Mouse (Mus musculus): Measurements from ENCODE around the gene Bnc2. TPM values are rescaled to one million over a fixed set of nuclear protein-coding genes. Genes with fewer than 3 reads are reported as not detected.

Gene Bnc2
- polyA plus RNA-seq, 1 experiment from 2014 or later = 14.0 TPM

DNA sequence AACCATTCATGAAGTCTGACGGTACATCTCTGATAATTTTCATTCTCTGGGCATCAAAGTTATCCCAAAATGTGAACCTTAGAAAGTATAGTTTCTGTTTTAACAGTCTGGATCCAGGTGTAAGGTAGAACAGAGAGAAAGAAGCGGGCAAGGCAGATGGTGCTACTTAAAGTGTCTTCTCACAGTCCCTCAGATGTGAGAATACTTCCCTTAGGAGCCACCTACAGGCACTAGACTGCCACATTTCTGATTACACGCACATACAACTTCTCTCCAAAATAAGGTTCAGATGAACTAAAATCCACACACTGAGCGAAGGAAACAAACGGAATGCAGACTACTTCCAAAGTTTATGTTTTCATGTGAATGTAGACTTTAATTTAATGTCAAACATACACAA lies 297.6 kb downstream of the Bnc2 start:
- Histone ChIP-seq H3K27me3 (ENCODE audit: control insufficient read depth, insufficient read depth, low read length) (no peaks in the 10 kb centered on the region), H3K9me3 (ENCODE audit: control insufficient read depth, low read length) (no peaks in the 10 kb centered on the region), H3K36me3 (ENCODE audit: control insufficient read depth, insufficient read depth, low read length) (no peaks in the 10 kb centered on the region), H3K4me1 (ENCODE audit: control insufficient read depth, insufficient read depth, low read length) (no peaks in the 10 kb centered on the region), H3K4me2 (replicated peaks; ENCODE audit: low read depth, low read length) (no peak overlapping the region), H3K27ac (ENCODE audit: low read depth, low read length) (no peak overlapping the region), H3K4me3 (ENCODE audit: low read length) (no peak overlapping the region), H3K9ac (ENCODE audit: low read depth, low read length) (no peak overlapping the region)
- WGBS = 82% methylated on average over 5 of the region's 5 CpGs
- no peak for ATAC-seq (ENCODE audit: low FRiP score, low TSS enrichment)

GRCm38 (mm10) chr4:84362337-84362823 lies 312.7 kb downstream of the Bnc2 start:
- Histone ChIP-seq H3K9ac (ENCODE audit: low read depth, low read length) (no peak overlapping the region), H3K9me3 (ENCODE audit: control insufficient read depth, low read length) (no peaks in the 10 kb centered on the region), H3K4me3 (ENCODE audit: low read length) (no peak overlapping the region), H3K27ac (ENCODE audit: low read depth, low read length) (no peak overlapping the region), H3K4me2 (replicated peaks; ENCODE audit: low read depth, low read length) (no peak overlapping the region), H3K27me3 (ENCODE audit: control insufficient read depth, insufficient read depth, low read length) (no peaks in the 10 kb centered on the region), H3K4me1 (ENCODE audit: control insufficient read depth, insufficient read depth, low read length) (no peaks in the 10 kb centered on the region), H3K36me3 (ENCODE audit: control insufficient read depth, insufficient read depth, low read length) (no peaks in the 10 kb centered on the region)
- no peak for ATAC-seq (ENCODE audit: low FRiP score, low TSS enrichment)
- WGBS = 46% methylated on average over 8 of the region's 8 CpGs

GRCm38 (mm10) chr4:84361165-84361564 lies 313.9 kb downstream of the Bnc2 start:
- H3K9ac ChIP-seq (ENCODE audit: low read depth, low read length) = no peak overlapping the region
- H3K4me1 ChIP-seq (ENCODE audit: control insufficient read depth, insufficient read depth, low read length) = peaks cover 3% of the 10 kb centered on the region; the same call in 1 of the 2 replicates
- H3K27me3 ChIP-seq (ENCODE audit: control insufficient read depth, insufficient read depth, low read length) = no peaks in the 10 kb centered on the region
- H3K9me3 ChIP-seq (ENCODE audit: control insufficient read depth, low read length) = no peaks in the 10 kb centered on the region
- no peak for ATAC-seq (ENCODE audit: low FRiP score, low TSS enrichment)
- no peak overlapping the region for H3K4me3 ChIP-seq (ENCODE audit: low read length)
- H3K36me3 ChIP-seq (ENCODE audit: control insufficient read depth, insufficient read depth, low read length) = no peaks in the 10 kb centered on the region
- WGBS = 62% methylated on average over 5 of the region's 5 CpGs
- H3K27ac ChIP-seq (ENCODE audit: low read depth, low read length) = no peak overlapping the region
- H3K4me2 ChIP-seq (replicated peaks; ENCODE audit: low read depth, low read length) = no peak overlapping the region

- H3K27ac ChIP-seq (ENCODE audit: low read depth, low read length) = no peak overlapping the region
- ATAC-seq (ENCODE audit: low FRiP score, low TSS enrichment) = no peak
- no peaks in the 10 kb centered on the region for H3K27me3 ChIP-seq (ENCODE audit: control insufficient read depth, insufficient read depth, low read length)
- 85% methylated on average over 2 of the region's 2 CpGs for WGBS
- H3K4me2 ChIP-seq (replicated peaks; ENCODE audit: low read depth, low read length) = no peak overlapping the region
- no peaks in the 10 kb centered on the region for H3K9me3 ChIP-seq (ENCODE audit: control insufficient read depth, low read length)
- peaks cover 3% of the 10 kb centered on the region; the same call in 1 of the 2 replicates for H3K4me1 ChIP-seq (ENCODE audit: control insufficient read depth, insufficient read depth, low read length)
- no peak overlapping the region for H3K9ac ChIP-seq (ENCODE audit: low read depth, low read length)
- no peak overlapping the region for H3K4me3 ChIP-seq (ENCODE audit: low read length)
- no peaks in the 10 kb centered on the region for H3K36me3 ChIP-seq (ENCODE audit: control insufficient read depth, insufficient read depth, low read length)
Measured at GRCm38 (mm10) chr4:84359996-84360395, 315.1 kb downstream of the Bnc2 start.

DNA sequence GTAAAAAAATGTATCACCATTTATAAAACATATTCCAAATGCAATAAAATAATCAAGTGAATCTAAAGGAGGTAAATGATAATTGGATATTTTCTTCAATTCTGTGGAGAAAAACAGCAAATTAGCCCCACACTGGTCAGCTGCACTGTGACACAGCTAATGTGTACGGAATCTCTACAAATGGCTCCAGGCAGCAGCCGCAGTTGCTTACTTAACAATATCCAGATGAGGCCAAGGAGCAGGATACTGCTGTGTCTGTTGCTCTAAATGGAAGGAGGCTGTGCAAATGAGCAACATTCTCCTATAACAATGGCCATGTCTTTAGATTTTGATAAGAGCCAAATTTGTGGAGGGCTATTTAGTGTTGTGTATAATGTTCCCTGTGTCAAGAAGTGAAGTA lies 316.9 kb downstream of the Bnc2 start:
- no peaks in the 10 kb centered on the region for H3K9me3 ChIP-seq (ENCODE audit: control insufficient read depth, low read length)
- H3K9ac ChIP-seq (ENCODE audit: low read depth, low read length) = no peak overlapping the region
- no peak overlapping the region for H3K4me2 ChIP-seq (replicated peaks; ENCODE audit: low read depth, low read length)
- ATAC-seq (ENCODE audit: low FRiP score, low TSS enrichment) = no peak
- H3K4me1 ChIP-seq (ENCODE audit: control insufficient read depth, insufficient read depth, low read length) = peaks cover 3% of the 10 kb centered on the region; the same call in 1 of the 2 replicates
- H3K27me3 ChIP-seq (ENCODE audit: control insufficient read depth, insufficient read depth, low read length) = no peaks in the 10 kb centered on the region
- H3K4me3 ChIP-seq (ENCODE audit: low read length) = no peak overlapping the region
- WGBS = 86% methylated on average over 2 of the region's 2 CpGs
- no peaks in the 10 kb centered on the region for H3K36me3 ChIP-seq (ENCODE audit: control insufficient read depth, insufficient read depth, low read length)
- no peak overlapping the region for H3K27ac ChIP-seq (ENCODE audit: low read depth, low read length)

DNA sequence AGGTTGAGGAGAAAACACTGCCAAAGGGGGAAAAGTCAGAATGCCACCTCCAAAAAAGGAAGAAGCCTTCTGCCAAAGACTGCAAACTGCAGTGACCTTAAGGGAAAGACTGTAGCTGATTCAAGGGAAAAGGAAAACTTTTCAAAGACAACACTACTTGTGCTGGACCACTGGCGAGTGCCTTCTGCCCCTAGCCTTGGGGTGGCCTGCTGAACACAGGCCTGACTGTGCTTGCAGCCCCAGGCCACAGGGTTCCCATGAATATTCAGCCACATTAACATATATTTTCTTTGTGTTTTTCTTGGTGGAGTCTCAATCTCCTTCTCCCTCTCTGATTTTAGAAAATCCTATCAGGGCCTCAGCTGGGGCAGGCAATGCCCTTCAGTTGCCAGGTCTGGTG lies 317.7 kb downstream of the Bnc2 start:
- peaks cover 3% of the 10 kb centered on the region; the same call in 1 of the 2 replicates for H3K4me1 ChIP-seq (ENCODE audit: control insufficient read depth, insufficient read depth, low read length)
- H3K4me3 ChIP-seq (ENCODE audit: low read length) = no peak overlapping the region
- ATAC-seq (ENCODE audit: low FRiP score, low TSS enrichment) = no peak
- no peak overlapping the region for H3K9ac ChIP-seq (ENCODE audit: low read depth, low read length)
- H3K4me2 ChIP-seq (replicated peaks; ENCODE audit: low read depth, low read length) = no peak overlapping the region
- no peaks in the 10 kb centered on the region for H3K27me3 ChIP-seq (ENCODE audit: control insufficient read depth, insufficient read depth, low read length)
- H3K9me3 ChIP-seq (ENCODE audit: control insufficient read depth, low read length) = no peaks in the 10 kb centered on the region
- H3K27ac ChIP-seq (ENCODE audit: low read depth, low read length) = no peak overlapping the region
- H3K36me3 ChIP-seq (ENCODE audit: control insufficient read depth, insufficient read depth, low read length) = no peaks in the 10 kb centered on the region
- WGBS = 70% methylated on average over 1 of the region's 1 CpGs

DNA sequence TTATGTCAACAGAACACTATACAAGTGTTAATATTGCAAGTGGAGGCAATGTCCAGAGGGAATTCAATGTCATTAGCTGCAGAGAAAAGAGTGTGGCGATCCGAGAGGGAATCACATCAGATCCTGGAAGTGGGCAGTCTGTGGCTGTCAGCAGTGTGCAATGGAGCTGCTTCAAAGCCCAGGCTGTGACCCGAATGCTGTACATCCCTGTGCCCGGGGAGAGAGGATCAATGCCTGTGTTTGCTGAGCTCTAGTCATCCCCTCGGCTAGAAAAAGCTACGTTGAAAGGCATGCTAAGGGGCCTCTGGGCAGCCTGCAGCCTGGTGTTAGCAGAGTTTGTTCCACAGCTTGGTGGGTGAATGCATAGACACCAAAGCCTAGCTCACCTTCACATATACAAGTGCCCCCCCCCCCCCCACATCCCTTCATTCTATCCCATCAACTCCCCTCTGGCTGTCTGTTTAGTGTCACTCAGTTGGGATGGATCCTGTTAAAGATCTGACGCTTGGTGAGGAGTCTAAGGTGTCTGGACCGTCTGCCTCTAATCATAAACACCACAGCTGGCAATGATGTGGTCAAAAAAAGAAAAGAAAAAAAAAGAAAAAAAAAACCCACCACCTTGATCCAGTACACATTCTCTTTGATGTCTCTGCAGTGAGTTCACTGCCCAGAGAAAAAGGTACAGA lies 318.5 kb downstream of the Bnc2 start:
- H3K9me3 ChIP-seq (ENCODE audit: control insufficient read depth, low read length) = no peaks in the 10 kb centered on the region
- 39% methylated on average over 8 of the region's 8 CpGs for WGBS
- H3K4me3 ChIP-seq (ENCODE audit: low read length) = no peak overlapping the region
- H3K9ac ChIP-seq (ENCODE audit: low read depth, low read length) = no peak overlapping the region
- no peak for ATAC-seq (ENCODE audit: low FRiP score, low TSS enrichment)
- H3K36me3 ChIP-seq (ENCODE audit: control insufficient read depth, insufficient read depth, low read length) = no peaks in the 10 kb centered on the region
- H3K27ac ChIP-seq (ENCODE audit: low read depth, low read length) = no peak overlapping the region
- H3K4me1 ChIP-seq (ENCODE audit: control insufficient read depth, insufficient read depth, low read length) = peaks cover 3% of the 10 kb centered on the region; the same call in 1 of the 2 replicates
- no peaks in the 10 kb centered on the region for H3K27me3 ChIP-seq (ENCODE audit: control insufficient read depth, insufficient read depth, low read length)
- H3K4me2 ChIP-seq (replicated peaks; ENCODE audit: low read depth, low read length) = no peak overlapping the region

GRCm38 (mm10) chr4:84352656-84353055 lies 322.4 kb downstream of the Bnc2 start:
- no peaks in the 10 kb centered on the region for H3K27me3 ChIP-seq (ENCODE audit: control insufficient read depth, insufficient read depth, low read length)
- no peak overlapping the region for H3K4me3 ChIP-seq (ENCODE audit: low read length)
- no peaks in the 10 kb centered on the region for H3K9me3 ChIP-seq (ENCODE audit: control insufficient read depth, low read length)
- peaks cover 3% of the 10 kb centered on the region; the same call in 1 of the 2 replicates for H3K4me1 ChIP-seq (ENCODE audit: control insufficient read depth, insufficient read depth, low read length)
- H3K9ac ChIP-seq (ENCODE audit: low read depth, low read length) = no peak overlapping the region
- H3K4me2 ChIP-seq (replicated peaks; ENCODE audit: low read depth, low read length) = no peak overlapping the region
- ATAC-seq (ENCODE audit: low FRiP score, low TSS enrichment) = no peak
- no peaks in the 10 kb centered on the region for H3K36me3 ChIP-seq (ENCODE audit: control insufficient read depth, insufficient read depth, low read length)
- H3K27ac ChIP-seq (ENCODE audit: low read depth, low read length) = no peak overlapping the region
- WGBS = 17% methylated on average over 2 of the region's 2 CpGs

- Histone ChIP-seq H3K36me3 (ENCODE audit: control insufficient read depth, insufficient read depth, low read length) (no peaks in the 10 kb centered on the region), H3K27me3 (ENCODE audit: control insufficient read depth, insufficient read depth, low read length) (no peaks in the 10 kb centered on the region), H3K4me1 (ENCODE audit: control insufficient read depth, insufficient read depth, low read length) (no peaks in the 10 kb centered on the region; the same call in 1 of the 2 replicates), H3K4me2 (replicated peaks; ENCODE audit: low read depth, low read length) (no peak overlapping the region), H3K9me3 (ENCODE audit: control insufficient read depth, low read length) (no peaks in the 10 kb centered on the region), H3K9ac (ENCODE audit: low read depth, low read length) (no peak overlapping the region), H3K27ac (ENCODE audit: low read depth, low read length) (no peak overlapping the region), H3K4me3 (ENCODE audit: low read length) (no peak overlapping the region)
- no peak for ATAC-seq (ENCODE audit: low FRiP score, low TSS enrichment)
- 41% methylated on average over 5 of the region's 5 CpGs for WGBS
Measured at GRCm38 (mm10) chr4:84349536-84349935, 325.5 kb downstream of the Bnc2 start.

Data from kidney, embryonic 14.5 days (tissue).